Mouse (Mus musculus): ENCODE data around the gene Tmem120a.

The Tmem120a gene

GRCm38 (mm10) chr5:135731322-135731721, 12.9 kb downstream of the Tmem120a start:
- DNase-seq = no peak

GRCm38 (mm10) chr5:135730916-135731315, 13.3 kb downstream of the Tmem120a start:
- DNase-seq = no peak

- DNase-seq = no peak
Observed at GRCm38 (mm10) chr5:135730278-135730677, 14.0 kb downstream of the Tmem120a start.

- DNase-seq = no peak
Observed at GRCm38 (mm10) chr5:135729351-135729750, 14.9 kb downstream of the Tmem120a start.

- no peak for DNase-seq
Observed at GRCm38 (mm10) chr5:135728361-135728760, 15.9 kb downstream of the Tmem120a start.

- no peak for DNase-seq
Observed at GRCm38 (mm10) chr5:135727871-135728270, 16.4 kb downstream of the Tmem120a start.

GRCm38 (mm10) chr5:135726641-135727346, 17.5 kb downstream of the Tmem120a start:
- DNase-seq = no peak

GRCm38 (mm10) chr5:135725991-135726390, 18.3 kb downstream of the Tmem120a start:
- no peak for DNase-seq

GRCm38 (mm10) chr5:135725391-135725841, 18.8 kb downstream of the Tmem120a start:
- DNase-seq = peak; percentile 44

- no peak for DNase-seq
Observed at GRCm38 (mm10) chr5:135724536-135725322, 19.5 kb downstream of the Tmem120a start.

- no peak for DNase-seq
Observed at GRCm38 (mm10) chr5:135723165-135723751, 21.0 kb downstream of the Tmem120a start.

GRCm38 (mm10) chr5:135722121-135722520, 22.1 kb downstream of the Tmem120a start:
- DNase-seq = no peak

- no peak for DNase-seq
Observed at GRCm38 (mm10) chr5:135721076-135721475, 23.2 kb downstream of the Tmem120a start.

GRCm38 (mm10) chr5:135720121-135720520, 24.1 kb downstream of the Tmem120a start:
- no peak for DNase-seq

- no peak for DNase-seq
Observed at GRCm38 (mm10) chr5:135719586-135720120, 24.6 kb downstream of the Tmem120a start.

- DNase-seq = no peak
Observed at GRCm38 (mm10) chr5:135715624-135716023, 28.6 kb downstream of the Tmem120a start.

- DNase-seq = peak; percentile 55
Observed at GRCm38 (mm10) chr5:135713441-135714218, 30.6 kb downstream of the Tmem120a start.

- DNase-seq = no peak
Observed at GRCm38 (mm10) chr5:135712803-135713202, 31.4 kb downstream of the Tmem120a start.

GRCm38 (mm10) chr5:135711582-135712355, 32.5 kb downstream of the Tmem120a start:
- DNase-seq = no peak

- DNase-seq = no peak
Observed at GRCm38 (mm10) chr5:135710599-135711214, 33.5 kb downstream of the Tmem120a start.

- no peak for DNase-seq
Observed at GRCm38 (mm10) chr5:135709716-135710115, 34.5 kb downstream of the Tmem120a start.

Data from right cerebral cortex, postnatal 25 days (tissue).